Mouse (Mus musculus) midbrain, embryonic 10.5 days (tissue): ENCODE data around the gene Npas1. TPM values are rescaled to one million over a fixed set of nuclear protein-coding genes. Genes with fewer than 3 reads are reported as not detected.

Experiments used
- DNase-seq: peaks from one replicate; pipeline ENCODE4 v3.0.0-alpha.2; 2017; ENCODE audit warnings: low spot score
- H3K27ac ChIP-seq: fragments of 300-500 bp; sonication (generic); replicated peaks from 2 replicates; pipeline ENCODE4 v1.5.1; 2016; ENCODE audit warnings: mild to moderate bottlenecking
- H3K27me3 ChIP-seq: fragments of 300-500 bp; sonication (generic); 2 replicates; pipeline ENCODE4 v1.6.1; 2016; ENCODE audit warnings: low read depth, mild to moderate bottlenecking; ENCODE audit not compliant: poor library complexity, severe bottlenecking
- H3K36me3 ChIP-seq: fragments of 300-500 bp; sonication (generic); 2 replicates; pipeline ENCODE4 v1.6.1; 2016; ENCODE audit warnings: mild to moderate bottlenecking, moderate library complexity
- H3K4me1 ChIP-seq: fragments of 300-500 bp; sonication (generic); 2 replicates; pipeline ENCODE4 v1.6.1; 2016
- H3K4me3 ChIP-seq: fragments of 300-500 bp; sonication (generic); 2 replicates; pipeline ENCODE4 v1.5.1; 2016; ENCODE audit warnings: mild to moderate bottlenecking, moderate library complexity
- H3K9me3 ChIP-seq: fragments of 300-500 bp; sonication (generic); replicated peaks from 2 replicates; pipeline ENCODE4 v1.6.1; 2016; ENCODE audit warnings: mild to moderate bottlenecking
- WGBS: fragments of 180-500 bp; shearing (Covaris S2); methylation state at CpG from one replicate; pipeline ENCODE4 v1.1.7; 2016; 5-methylcytosine and 5-hydroxymethylcytosine counted together
- polyA plus RNA-seq: library from polyadenylated mRNA; unstranded; fragments of >200 nt; fragmentation: Nextera tagmentation; extraction: Ambion mirVana; gene quantifications from 2 replicates; pipeline ENCODE4 v1.2.1, GENCODE M21; 2016

Npas1 gene
- polyA plus RNA-seq, 1 experiment from 2014 or later, result 0.74 TPM

DNA sequence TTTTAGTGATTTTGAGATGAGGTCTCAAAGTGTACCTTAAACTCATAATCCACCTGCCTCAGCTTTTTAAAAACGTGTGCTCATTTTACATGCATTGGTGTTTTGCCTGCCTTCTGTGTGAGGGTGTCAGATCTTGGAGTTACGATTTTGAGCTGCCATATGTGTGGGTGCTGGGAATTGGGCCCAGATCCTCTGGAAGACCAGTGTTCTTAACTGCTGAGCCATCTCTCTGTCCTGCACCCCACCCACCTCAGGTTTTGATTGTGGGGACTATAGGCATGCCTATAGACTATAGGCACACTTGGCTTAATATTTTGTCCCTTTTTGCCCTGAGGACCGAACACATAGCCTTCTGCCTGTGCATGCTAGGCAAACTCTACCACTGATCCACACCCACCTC is 14.7 kb upstream of the Npas1 start:
- H3K9me3 ChIP-seq, result no peaks in the 10 kb centered on the region
- H3K36me3 ChIP-seq, result peaks cover 23% of the 10 kb centered on the region
- WGBS, result 64% methylated on average over 3 of the region's 3 CpGs
- H3K4me1 ChIP-seq, result no peaks in the 10 kb centered on the region
- H3K27ac ChIP-seq, result no peak overlapping the region
- no peak overlapping the region for H3K4me3 ChIP-seq
- no peak for DNase-seq
- H3K27me3 ChIP-seq, result no peaks in the 10 kb centered on the region

DNA sequence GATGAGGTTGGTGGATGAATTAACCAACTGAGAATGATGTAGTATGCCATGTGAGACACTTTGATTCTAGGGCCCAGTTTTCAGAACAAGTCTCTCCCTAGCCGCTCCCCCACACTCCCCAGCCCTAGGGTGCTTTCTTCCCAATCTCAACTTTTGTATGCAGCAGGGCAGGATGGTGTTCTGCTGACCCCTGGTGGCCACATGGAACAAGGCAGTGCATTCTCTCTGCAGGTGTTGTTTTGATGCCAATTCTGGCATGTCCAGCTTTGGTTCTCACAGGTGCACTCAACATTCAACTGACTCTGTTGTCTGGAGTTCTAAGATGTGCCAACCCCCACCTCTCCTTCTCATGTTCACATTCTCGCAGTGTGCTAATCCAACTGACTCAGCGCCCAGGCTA is 14.2 kb upstream of the Npas1 start:
- Histone ChIP-seq H3K27ac (no peak overlapping the region), H3K36me3 (peaks cover 18% of the 10 kb centered on the region), H3K4me3 (no peak overlapping the region), H3K9me3 (no peaks in the 10 kb centered on the region), H3K4me1 (no peaks in the 10 kb centered on the region), H3K27me3 (no peaks in the 10 kb centered on the region)
- WGBS, result 36% methylated on average over 3 of the region's 3 CpGs
- DNase-seq, result peak; percentile 65

DNA sequence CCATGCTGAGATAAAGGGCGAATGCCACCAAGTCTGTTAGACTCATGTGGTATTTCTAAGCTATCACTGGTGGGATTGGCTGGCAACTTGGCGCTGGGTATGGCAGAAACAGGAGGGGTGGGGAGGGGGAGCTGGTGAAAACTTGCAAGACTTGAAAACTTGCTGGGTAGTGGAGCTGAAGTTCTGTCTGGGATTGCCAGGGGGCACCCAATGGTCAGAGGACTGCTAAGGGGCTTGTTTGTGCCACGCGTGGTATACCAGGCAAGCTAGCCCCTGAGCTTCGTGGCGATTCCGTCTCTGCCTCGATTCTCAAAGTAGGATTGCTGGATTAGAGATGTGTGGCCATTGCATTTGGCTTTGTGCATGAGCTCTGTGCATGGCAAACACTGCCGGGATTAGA is 12.4 kb upstream of the Npas1 start:
- 87% methylated on average over 9 of the region's 9 CpGs for WGBS
- Histone ChIP-seq H3K27ac (no peak overlapping the region), H3K27me3 (no peaks in the 10 kb centered on the region), H3K9me3 (no peaks in the 10 kb centered on the region), H3K36me3 (peaks cover under 1% of the 10 kb centered on the region), H3K4me3 (no peak overlapping the region), H3K4me1 (no peaks in the 10 kb centered on the region)
- DNase-seq, result no peak

DNA sequence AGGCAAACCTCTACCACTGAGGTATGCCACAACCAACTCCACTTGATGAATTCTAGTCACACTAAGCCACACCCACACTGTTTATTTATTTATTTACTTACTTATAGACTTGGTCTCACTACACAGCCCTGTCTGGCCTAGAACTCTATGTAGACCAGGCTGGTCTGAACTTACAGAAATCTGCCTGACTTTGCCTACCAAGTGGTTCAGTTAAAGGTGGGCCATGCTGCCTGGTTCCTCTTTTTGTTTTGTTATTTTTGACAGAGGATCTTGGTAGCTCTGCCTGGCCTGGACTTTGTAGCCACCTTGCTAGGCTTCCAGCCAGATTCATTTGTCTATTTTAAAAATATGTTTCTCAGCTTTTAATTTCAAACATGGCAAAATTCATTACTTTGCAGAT is 11.3 kb upstream of the Npas1 start:
- Histone ChIP-seq H3K27me3 (no peaks in the 10 kb centered on the region), H3K36me3 (no peaks in the 10 kb centered on the region), H3K27ac (no peak overlapping the region), H3K4me3 (no peak overlapping the region), H3K9me3 (no peaks in the 10 kb centered on the region), H3K4me1 (no peaks in the 10 kb centered on the region)
- no peak for DNase-seq

DNA sequence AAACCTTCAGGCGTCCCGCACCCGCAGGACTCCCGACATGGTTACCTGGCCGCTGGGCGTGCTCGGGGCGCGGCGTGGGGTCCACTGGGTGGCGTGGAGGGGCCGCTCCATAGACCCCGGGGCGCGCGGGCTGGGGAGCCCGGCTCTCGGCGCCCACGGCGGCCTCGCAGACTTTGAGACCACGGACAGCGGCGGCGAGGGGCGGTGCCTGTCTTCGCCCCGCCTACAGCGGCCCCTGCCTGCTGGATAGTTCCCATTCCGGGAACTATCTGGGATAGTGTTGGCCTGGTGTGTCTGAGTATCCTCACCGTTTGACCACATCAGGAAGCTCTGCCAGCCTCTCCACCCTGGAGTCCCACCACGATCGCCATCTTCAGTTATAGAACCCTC is 933 bp downstream of the Npas1 start:
- peaks cover 24% of the 10 kb centered on the region for H3K4me1 ChIP-seq
- peaks cover 70% of the 10 kb centered on the region for H3K27me3 ChIP-seq
- no peaks in the 10 kb centered on the region for H3K36me3 ChIP-seq
- DNase-seq, result no peak
- peak overlapping the region; percentile 53 for H3K4me3 ChIP-seq
- 2% methylated on average over 34 of the region's 34 CpGs for WGBS
- no peaks in the 10 kb centered on the region for H3K9me3 ChIP-seq
- H3K27ac ChIP-seq, result no peak overlapping the region

DNA sequence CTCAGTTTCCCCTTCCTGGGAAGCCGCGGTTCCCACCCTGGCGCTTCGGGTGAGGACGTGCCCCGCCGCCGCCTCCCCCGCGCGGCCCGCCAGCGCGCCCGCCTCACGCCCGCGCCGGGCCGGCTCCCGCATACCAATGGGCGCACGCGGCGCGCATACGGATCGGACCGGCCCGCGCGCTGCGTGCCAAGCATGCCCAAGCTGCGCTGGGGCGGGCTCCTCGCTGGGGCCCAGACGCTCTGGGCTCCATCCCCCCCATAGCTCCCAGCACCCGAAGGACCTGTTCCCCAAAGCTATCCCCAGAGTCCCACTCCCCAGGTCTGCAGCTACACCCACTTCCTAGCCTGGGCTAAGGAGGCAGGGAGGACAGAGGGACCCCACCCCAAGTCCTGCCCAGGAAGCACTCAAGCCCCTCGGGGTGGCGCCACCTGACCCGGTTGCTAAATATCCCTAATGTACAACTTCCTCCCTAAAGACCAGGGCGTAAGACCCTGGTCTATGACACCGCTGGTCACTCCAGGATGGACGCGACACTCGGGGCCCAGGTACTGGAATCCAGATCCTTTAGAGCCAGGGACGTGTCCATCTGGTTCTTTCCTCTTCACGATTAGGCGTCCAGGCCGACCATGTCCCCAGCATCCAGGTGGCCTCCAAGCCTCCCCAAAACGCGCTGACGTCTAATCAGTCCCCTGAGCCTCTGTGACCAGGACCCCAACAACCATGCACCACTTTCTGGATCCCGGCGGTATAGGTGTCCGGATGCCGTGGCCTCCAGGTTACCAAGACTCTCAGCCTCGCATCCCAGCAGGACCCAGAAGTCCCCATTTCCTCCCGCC is 1.5 kb downstream of the Npas1 start:
- peak overlapping the region; percentile 53 for H3K4me3 ChIP-seq
- WGBS, result 1% methylated on average over 59 of the region's 59 CpGs
- H3K27ac ChIP-seq, result no peak overlapping the region
- H3K27me3 ChIP-seq, result peaks cover 76% of the 10 kb centered on the region
- H3K36me3 ChIP-seq, result no peaks in the 10 kb centered on the region
- no peaks in the 10 kb centered on the region for H3K9me3 ChIP-seq
- DNase-seq, result no peak
- H3K4me1 ChIP-seq, result peaks cover 24% of the 10 kb centered on the region

DNA sequence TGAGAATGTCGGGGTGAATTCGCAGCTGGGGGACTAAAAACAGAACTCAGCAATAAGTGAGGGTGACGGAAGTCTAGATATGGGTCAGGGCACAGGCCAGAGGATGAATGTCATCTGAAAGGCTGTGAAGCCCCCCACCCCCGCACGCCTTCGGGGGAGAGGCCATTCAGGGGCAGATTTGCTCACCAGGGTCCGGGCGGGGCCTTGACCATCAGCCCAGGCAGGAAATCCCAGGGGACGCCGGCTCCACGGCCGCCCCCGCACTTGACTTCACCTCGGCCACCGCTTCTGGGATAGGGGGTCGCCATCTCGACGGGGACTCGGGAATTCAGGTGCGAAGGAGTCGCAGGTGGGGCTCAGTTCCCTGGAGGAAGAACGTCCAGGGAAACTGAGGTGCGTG is 2.2 kb downstream of the Npas1 start:
- Histone ChIP-seq H3K36me3 (no peaks in the 10 kb centered on the region), H3K4me3 (peak overlapping the region; percentile 53), H3K9me3 (no peaks in the 10 kb centered on the region), H3K27ac (no peak overlapping the region), H3K4me1 (peaks cover 24% of the 10 kb centered on the region), H3K27me3 (peaks cover 83% of the 10 kb centered on the region)
- no peak for DNase-seq
- WGBS, result 6% methylated on average over 23 of the region's 23 CpGs

DNA sequence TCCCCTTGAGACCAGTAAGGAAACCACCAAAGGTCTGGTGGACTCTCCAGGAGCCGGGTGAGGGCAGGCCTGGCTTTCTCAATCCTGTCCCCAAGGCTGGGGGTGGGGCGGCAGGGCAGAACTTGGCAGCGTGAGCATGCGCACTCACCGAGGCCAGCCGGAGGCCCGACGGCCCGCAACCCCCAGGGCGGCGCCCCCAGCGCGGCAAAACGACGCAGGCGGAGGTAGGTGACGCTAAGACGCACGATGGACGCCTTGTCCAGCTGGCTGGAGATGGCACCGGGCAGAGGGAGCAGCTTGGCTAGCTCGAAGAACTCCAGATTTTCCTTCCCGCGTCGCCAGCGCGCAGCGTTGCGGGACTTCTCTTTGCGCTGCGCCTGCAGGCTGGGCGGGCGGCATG is 3.1 kb downstream of the Npas1 start:
- no peaks in the 10 kb centered on the region for H3K36me3 ChIP-seq
- WGBS, result 4% methylated on average over 33 of the region's 33 CpGs
- H3K27me3 ChIP-seq, result peaks cover 90% of the 10 kb centered on the region
- H3K27ac ChIP-seq, result no peak overlapping the region
- H3K4me1 ChIP-seq, result peaks cover 24% of the 10 kb centered on the region
- H3K4me3 ChIP-seq, result peak overlapping the region; percentile 38
- DNase-seq, result peak; percentile 39
- no peaks in the 10 kb centered on the region for H3K9me3 ChIP-seq

DNA sequence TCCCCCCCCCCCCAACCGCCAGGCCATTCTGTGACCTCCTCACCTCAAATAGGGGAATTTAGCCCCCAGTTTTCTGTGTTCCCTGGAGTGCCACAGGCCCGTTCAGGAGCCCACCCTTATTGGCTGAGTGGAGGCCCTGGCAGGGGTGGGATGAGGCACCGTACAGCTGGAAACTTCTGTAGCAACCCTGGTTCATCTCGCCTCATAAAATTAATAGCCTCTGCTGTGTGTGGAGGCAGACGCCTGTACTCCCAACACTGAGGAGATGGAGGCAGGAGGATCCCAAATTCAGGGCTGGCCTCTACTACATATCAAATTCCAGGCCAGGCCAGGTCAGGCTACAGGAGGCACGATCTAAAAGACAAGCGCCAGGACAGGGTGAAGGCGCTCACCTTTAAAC is 3.7 kb downstream of the Npas1 start:
- H3K4me3 ChIP-seq, result no peak overlapping the region
- WGBS, result 66% methylated on average over 8 of the region's 8 CpGs
- peaks cover 24% of the 10 kb centered on the region for H3K4me1 ChIP-seq
- peaks cover 96% of the 10 kb centered on the region for H3K27me3 ChIP-seq
- no peaks in the 10 kb centered on the region for H3K9me3 ChIP-seq
- no peak overlapping the region for H3K27ac ChIP-seq
- H3K36me3 ChIP-seq, result no peaks in the 10 kb centered on the region
- DNase-seq, result no peak

DNA sequence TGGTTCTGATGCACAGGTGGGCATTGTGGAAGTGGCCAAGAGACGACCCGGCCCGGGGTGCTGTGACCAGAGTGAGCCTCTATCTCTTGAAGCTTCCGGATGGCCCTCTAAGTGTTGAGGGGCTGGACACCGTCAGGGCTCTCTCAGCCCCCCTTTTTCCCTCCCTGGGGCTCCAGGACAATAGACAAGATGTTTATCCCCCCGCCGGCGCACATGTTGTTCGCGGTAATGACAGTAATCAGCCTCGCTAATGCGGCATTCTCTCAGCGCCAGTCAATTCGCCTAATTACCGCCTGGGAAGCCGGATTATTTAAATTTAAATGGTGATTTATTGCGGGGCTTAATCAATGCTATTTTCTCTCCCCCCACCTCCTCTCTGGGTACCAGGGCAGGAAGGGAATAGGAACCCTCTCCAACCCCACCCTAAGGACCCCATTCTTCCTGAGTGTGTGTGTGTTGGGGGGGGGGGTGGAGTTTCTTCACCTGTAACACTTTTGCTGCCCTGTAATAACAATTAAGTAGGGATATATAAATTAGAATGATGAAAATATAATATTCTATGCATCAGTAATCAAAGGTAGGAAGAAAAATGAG is 5.3 kb downstream of the Npas1 start:
- Histone ChIP-seq H3K36me3 (no peaks in the 10 kb centered on the region), H3K4me1 (peaks cover 36% of the 10 kb centered on the region), H3K27ac (no peak overlapping the region), H3K27me3 (peaks cover 90% of the 10 kb centered on the region), H3K9me3 (no peaks in the 10 kb centered on the region), H3K4me3 (no peak overlapping the region)
- no peak for DNase-seq
- 5% methylated on average over 17 of the region's 17 CpGs for WGBS

DNA sequence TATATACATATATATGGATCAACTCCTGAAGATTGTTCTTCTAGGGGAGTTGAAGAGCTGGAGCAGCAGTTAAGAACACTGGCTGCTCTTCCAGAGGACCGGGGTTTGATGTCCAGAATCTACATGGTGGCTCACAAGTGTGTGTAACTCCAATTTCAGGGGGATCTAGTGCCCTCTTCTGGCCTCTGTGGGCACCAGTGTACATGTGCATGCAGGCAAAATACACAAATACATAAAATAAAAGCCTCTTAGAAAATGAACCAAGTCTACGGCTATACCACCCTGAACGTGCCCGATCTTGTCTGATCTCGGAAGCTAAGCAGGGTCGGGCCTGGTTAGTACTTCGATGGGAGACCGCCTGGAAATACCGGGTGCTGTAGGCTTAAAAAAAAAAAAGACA is 6.0 kb downstream of the Npas1 start:
- Histone ChIP-seq H3K36me3 (no peaks in the 10 kb centered on the region), H3K4me1 (peaks cover 33% of the 10 kb centered on the region), H3K4me3 (no peak overlapping the region), H3K27me3 (peaks cover 84% of the 10 kb centered on the region), H3K27ac (no peak overlapping the region), H3K9me3 (no peaks in the 10 kb centered on the region)
- WGBS, result 50% methylated on average over 9 of the region's 9 CpGs
- DNase-seq, result no peak

DNA sequence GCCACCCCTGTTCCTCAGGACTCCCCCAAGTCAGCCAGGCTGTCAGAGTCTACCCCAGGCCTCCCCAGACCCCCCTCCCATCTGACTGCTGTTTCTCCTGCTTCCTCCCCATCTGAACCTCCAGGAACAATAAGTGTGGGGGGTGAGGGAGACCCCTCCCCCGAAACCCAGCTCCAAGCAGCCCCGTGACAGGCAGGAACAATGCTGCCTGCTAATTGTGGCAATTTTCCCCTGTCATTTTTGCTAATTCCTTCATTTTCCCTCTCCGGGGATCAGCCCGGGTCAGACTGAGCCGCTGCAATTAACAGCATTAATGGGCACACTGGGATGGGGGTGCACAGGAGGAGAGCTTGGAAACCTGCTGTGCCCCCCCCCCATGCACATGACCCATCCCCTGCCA is 9.4 kb downstream of the Npas1 start:
- 33% methylated on average over 5 of the region's 5 CpGs for WGBS
- Histone ChIP-seq H3K36me3 (no peaks in the 10 kb centered on the region), H3K4me1 (peaks cover 14% of the 10 kb centered on the region), H3K4me3 (no peak overlapping the region), H3K27ac (no peak overlapping the region), H3K9me3 (no peaks in the 10 kb centered on the region), H3K27me3 (peaks cover 54% of the 10 kb centered on the region)
- DNase-seq, result no peak

DNA sequence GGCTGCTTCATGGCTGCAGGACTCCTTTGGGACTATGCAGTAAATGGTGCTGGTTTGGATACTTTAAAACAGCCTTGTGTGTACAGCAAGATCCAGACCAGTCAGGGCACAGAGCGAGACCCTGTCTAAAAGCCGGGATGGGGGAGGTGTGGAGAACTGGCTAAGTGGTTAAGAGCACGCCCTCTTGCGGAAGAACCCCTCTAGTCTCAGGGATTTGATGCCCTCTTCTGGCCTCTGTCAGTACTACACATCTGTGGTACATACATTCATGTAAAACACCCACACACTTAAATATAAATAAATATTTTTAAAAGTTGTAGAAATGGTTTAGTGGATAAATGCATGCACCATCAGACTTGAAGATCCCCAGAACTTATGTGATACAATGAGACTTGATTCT is 11.0 kb downstream of the Npas1 start:
- DNase-seq, result no peak
- Histone ChIP-seq H3K27ac (no peak overlapping the region), H3K27me3 (peaks cover 50% of the 10 kb centered on the region)

More for the DNA sequence above, 11.0 kb downstream of the Npas1 start:
- Histone ChIP-seq H3K4me1 (peaks cover 11% of the 10 kb centered on the region), H3K4me3 (no peak overlapping the region), H3K9me3 (no peaks in the 10 kb centered on the region), H3K36me3 (no peaks in the 10 kb centered on the region)
- 72% methylated on average over 4 of the region's 4 CpGs for WGBS
